Mouse (Mus musculus): Measurements from ENCODE around the gene Smad3.

DNA sequence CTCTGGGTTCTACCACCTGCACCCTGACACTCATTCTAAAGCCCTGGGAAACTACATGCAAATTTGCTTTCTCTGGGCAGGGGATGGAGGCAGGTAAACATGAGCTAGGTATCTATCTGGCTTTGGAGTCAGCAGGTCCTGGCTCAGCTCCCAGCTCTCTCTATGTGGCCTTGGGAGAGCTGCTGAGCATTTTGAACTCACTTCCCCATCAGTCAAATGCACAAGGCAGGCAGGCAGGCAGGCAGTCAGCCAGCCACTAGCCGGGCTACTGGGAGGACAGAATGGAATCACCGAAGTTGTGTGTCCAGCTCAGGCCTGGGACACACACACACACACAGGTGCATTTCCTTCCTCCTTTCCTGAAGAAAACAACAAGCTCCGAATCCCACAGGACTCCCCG lies 58.6 kb downstream of the Smad3 start:
- no peak for TF ChIP-seq CTCF (conservative IDR thresholded peaks at IDR 0.05; ENCODE audit: insufficient read depth, insufficient read length, low read depth, low read length)
- no peak for TF ChIP-seq POLR2A (IDR thresholded peaks at IDR 0.05; ENCODE audit: low read depth, low read length)
